Mouse (Mus musculus) liver, adult 2 months (tissue): ENCODE measurements around the gene Grip2. TPM values are rescaled to one million over a fixed set of nuclear protein-coding genes. Genes with fewer than 3 reads are reported as not detected.
A peak's percentile ranks its signal among the peaks of the same experiment; 100 is the strongest.

Experiments
- DNase-seq: peaks from one replicate; pipeline ENCODE4 v3.0.0-alpha.2; 2011; ENCODE audit warnings: low read depth, low spot score; ENCODE audit errors: extremely low read depth
- H3K27ac ChIP-seq: fragments of 200-500 bp; replicated peaks from 2 replicates; pipeline ENCODE4 v1.5.1; 2012; ENCODE audit warnings: low read depth, mild to moderate bottlenecking, control low read depth, inconsistent platforms, low read length; ENCODE audit not compliant: insufficient read depth
- H3K27me3 ChIP-seq: fragments of 200-500 bp; 2 replicates; pipeline ENCODE4 v1.6.1; 2012; ENCODE audit warnings: mild to moderate bottlenecking, moderate library complexity, low read length, inconsistent platforms; ENCODE audit not compliant: control insufficient read depth, insufficient read depth
- H3K36me3 ChIP-seq: fragments of 200-500 bp; 2 replicates; pipeline ENCODE4 v1.6.1; 2012; ENCODE audit warnings: low read length, inconsistent platforms; ENCODE audit not compliant: control insufficient read depth, insufficient read depth
- H3K4me1 ChIP-seq: fragments of 200-500 bp; 2 replicates; pipeline ENCODE4 v1.6.1; 2011; ENCODE audit warnings: low read length; ENCODE audit not compliant: control insufficient read depth, insufficient read depth
- H3K4me3 ChIP-seq: fragments of 200-500 bp; 2 replicates; pipeline ENCODE4 v1.5.1; 2011; ENCODE audit warnings: low read depth, mild to moderate bottlenecking, control low read depth, low read length, moderate library complexity; ENCODE audit not compliant: insufficient read depth
- H3K79me2 ChIP-seq: fragments of 200-500 bp; 2 replicates; pipeline ENCODE4 v1.6.1; 2012; ENCODE audit warnings: inconsistent platforms, mild to moderate bottlenecking, low read length, moderate library complexity; ENCODE audit not compliant: control insufficient read depth, insufficient read depth
- H3K9ac ChIP-seq: fragments of 200-500 bp; 2 replicates; pipeline ENCODE4 v1.6.1; 2012; ENCODE audit warnings: low read depth, mild to moderate bottlenecking, control low read depth, inconsistent platforms, low read length
- CTCF ChIP-seq: fragments of 200-500 bp; IDR thresholded peaks from 2 replicates; pipeline ENCODE4 v1.5.1; 2011; ENCODE audit warnings: low read depth, low read length, control low read depth
- POLR2A ChIP-seq: fragments of 200-500 bp; IDR thresholded peaks from 2 replicates; pipeline ENCODE4 v1.6.1; 2011; ENCODE audit warnings: low read length, control low read depth; ENCODE audit not compliant: insufficient read depth; ENCODE audit errors: extremely low read depth
- WGBS: fragments of 180-500 bp; shearing (Covaris S2); methylation state at CpG from one replicate; pipeline ENCODE4 v1.1.7; 2018; 5-methylcytosine and 5-hydroxymethylcytosine counted together
- polyA plus RNA-seq: library from polyadenylated mRNA; depleted of rRNA; stranded (reverse); fragments of >200 nt; gene quantifications from 2 replicates; pipeline ENCODE4 v1.2.3, GENCODE M21; 2012
- total RNA-seq: library from RNA; depleted of rRNA; stranded (reverse); fragments of >200 nt; gene quantifications from 2 replicates; pipeline ENCODE4 v1.2.3, GENCODE M21; 2014

Gene Grip2
- total and polyA plus RNA-seq, 2 experiments, result 0.11 TPM; not detected in 1

DNA sequence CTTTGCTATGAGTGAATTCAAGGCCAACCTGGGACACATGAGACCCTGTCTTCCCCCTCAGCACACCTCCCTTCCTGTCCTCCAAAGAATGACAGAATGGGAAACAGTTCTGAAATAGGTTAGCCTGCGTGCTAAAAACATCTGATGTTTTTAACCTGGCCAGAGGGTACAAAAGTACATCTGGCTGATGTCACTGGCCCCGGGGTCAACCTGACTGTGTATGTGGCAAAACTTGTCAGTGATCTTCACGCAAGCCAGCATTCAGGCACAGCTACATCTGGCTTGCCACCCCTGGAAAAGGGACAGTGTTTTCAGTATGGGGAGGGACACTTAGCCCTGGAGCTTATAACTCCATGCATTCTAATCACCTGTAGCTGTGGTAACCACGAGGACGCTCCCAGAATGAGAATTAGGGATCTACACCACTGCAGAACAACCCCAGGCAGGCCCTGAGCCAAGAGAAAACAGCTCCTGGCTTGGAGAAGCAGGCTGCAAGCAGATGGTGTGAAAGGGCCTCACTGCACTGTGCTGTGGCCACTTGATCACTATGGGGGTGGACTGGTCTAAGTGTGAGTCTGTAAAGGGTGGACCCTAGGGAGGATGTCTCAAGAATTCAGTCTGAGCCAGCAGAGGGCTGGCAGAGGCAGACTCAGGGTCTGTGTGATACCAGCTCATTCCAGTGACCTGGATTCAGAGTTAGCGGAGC, 107.9 kb downstream of the Grip2 start:
- peak overlapping the region; percentile 34 for H3K9ac ChIP-seq
- H3K27me3 ChIP-seq, result no peaks in the 10 kb centered on the region
- DNase-seq, result peak; percentile 94
- H3K27ac ChIP-seq, result peak overlapping the region; percentile 95
- peaks cover 43% of the 10 kb centered on the region for H3K4me1 ChIP-seq
- peaks cover 14% of the 10 kb centered on the region; the same call in 1 of the 2 replicates for H3K79me2 ChIP-seq
- H3K36me3 ChIP-seq, result peaks cover 14% of the 10 kb centered on the region; the same call in 1 of the 2 replicates
- TF ChIP-seq CTCF (no peak), POLR2A (no peak)
- WGBS, result 25% methylated on average over 6 of the region's 6 CpGs
- no peak overlapping the region for H3K4me3 ChIP-seq

DNA sequence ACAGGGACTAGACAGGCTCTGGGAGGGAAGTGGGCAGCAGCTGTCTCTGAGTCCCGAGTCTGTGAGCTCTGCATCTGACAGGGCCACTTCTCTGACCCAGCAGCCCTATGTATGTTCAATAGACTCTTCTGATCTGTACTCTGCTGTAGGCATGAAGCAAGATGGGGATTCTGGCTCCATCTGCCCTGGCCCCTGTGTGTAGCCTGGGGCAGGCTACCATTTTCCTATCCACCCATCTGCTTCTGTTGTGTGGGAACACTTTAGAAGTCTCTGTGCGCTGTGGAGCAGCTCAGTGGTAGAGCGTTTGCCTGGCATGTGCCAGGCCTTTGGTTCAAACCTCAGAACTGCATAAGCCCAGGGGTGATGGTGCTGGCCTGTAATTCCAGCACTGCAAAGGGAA, 108.4 kb downstream of the Grip2 start:
- TF ChIP-seq POLR2A (no peak), CTCF (no peak)
- peak overlapping the region; percentile 95 for H3K27ac ChIP-seq
- peaks cover 14% of the 10 kb centered on the region; the same call in 1 of the 2 replicates for H3K79me2 ChIP-seq
- DNase-seq, result no peak
- WGBS, result 16% methylated on average over 3 of the region's 3 CpGs
- H3K4me3 ChIP-seq, result no peak overlapping the region
- peak overlapping the region; percentile 34 for H3K9ac ChIP-seq
- no peaks in the 10 kb centered on the region for H3K27me3 ChIP-seq
- peaks cover 45% of the 10 kb centered on the region for H3K4me1 ChIP-seq
- peaks cover 11% of the 10 kb centered on the region; the same call in 1 of the 2 replicates for H3K36me3 ChIP-seq

DNA sequence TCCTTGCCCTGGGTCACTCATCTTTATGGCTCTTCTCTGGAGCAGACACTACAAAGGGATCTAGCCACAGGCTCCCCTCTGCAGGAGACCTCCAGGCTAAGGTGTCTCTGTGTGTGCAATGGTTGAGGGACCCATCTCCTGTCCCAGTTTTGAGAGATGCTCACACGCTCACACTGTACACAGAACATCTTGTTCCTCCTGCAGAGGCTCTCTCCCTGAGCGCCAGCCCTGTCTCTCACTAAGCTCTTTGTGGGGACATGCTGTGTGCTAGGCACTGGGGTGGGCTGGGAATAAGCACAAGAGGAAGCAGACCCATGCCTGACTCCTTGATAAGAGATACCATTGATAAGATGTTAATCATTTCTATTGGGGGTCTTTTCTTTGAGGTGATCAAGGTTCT, 109.0 kb downstream of the Grip2 start:
- WGBS, result 56% methylated on average over 2 of the region's 2 CpGs
- Histone ChIP-seq H3K79me2 (peaks cover 18% of the 10 kb centered on the region; the same call in 1 of the 2 replicates), H3K27me3 (no peaks in the 10 kb centered on the region), H3K4me3 (no peak overlapping the region), H3K27ac (peak overlapping the region; percentile 95), H3K9ac (peak overlapping the region; percentile 34), H3K4me1 (peaks cover 48% of the 10 kb centered on the region), H3K36me3 (peaks cover 6% of the 10 kb centered on the region; the same call in 1 of the 2 replicates)
- no peak for TF ChIP-seq POLR2A
- TF ChIP-seq CTCF, result no peak
- no peak for DNase-seq

DNA sequence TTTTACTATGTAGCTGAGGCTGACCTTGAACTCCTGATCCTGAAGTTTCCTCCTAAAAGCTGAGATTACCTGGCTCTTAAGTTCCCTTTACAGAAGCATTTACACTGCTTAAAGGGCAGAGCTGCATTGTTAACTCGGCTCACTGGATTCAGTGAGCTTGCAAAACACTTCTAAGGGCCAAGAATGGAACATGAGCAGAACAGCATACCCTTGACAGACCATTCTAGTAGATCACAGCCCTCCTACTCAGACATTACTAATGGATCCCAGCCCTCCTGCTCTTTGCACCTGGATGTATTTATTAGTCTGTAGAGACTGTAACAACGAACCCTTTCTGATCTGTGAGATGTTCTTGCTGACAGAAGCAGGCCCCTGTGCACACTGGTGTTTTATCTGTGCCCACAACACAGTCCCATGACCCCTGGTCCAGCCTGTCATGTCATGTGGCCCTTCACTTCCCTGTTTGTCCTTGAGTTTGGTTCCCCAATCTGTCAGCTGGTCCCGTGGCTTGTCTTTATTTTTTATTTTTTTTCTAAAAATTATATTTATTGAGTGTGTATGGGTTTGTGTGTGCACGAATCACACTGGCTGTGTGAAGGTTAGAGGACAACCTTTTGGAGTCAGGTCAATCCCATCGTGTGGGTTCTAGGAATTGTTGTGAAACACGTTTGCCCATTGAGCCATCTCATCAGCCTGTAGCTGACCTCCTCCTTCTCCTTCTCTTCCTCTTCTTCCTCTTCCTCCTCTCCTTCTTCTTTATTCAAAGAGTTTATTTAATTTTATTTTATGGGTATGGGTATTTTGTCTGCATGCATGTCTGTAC, 110.9 kb downstream of the Grip2 start:
- TF ChIP-seq CTCF, result no peak
- no peak for TF ChIP-seq POLR2A
- Histone ChIP-seq H3K4me3 (no peak overlapping the region), H3K27ac (peak overlapping the region; percentile 85), H3K9ac (0 out of 2 replicates have a peak overlapping the region, but pooled peaks have one; percentile 2), H3K36me3 (peaks cover 3% of the 10 kb centered on the region; the same call in 1 of the 2 replicates), H3K4me1 (peaks cover 66% of the 10 kb centered on the region), H3K27me3 (no peaks in the 10 kb centered on the region), H3K79me2 (peaks cover 20% of the 10 kb centered on the region; the same call in 1 of the 2 replicates)
- DNase-seq, result peak; percentile 91
- WGBS, result 12% methylated on average over 6 of the region's 6 CpGs

DNA sequence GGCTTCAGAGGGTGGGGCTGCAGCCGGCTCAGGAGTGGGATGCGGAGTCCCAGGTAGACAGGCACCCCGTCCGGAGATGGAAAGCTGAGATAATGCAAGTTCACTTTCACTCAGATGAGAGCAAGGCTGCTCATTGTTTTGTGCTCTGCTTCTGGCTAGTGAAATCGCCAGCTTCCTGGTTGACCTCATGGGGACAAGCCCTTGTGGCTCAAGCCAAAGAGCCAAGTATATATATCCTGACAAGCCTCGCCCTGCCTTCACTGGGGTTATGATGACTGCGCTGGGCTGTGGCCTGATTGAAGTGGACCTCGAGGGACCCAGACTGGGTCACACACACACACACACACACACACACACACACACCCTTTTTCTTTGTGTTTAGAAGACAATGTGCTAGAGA, 112.0 kb downstream of the Grip2 start:
- no peak for TF ChIP-seq CTCF
- H3K27me3 ChIP-seq, result no peaks in the 10 kb centered on the region
- H3K27ac ChIP-seq, result peak overlapping the region; percentile 54
- H3K4me1 ChIP-seq, result peaks cover 66% of the 10 kb centered on the region
- H3K36me3 ChIP-seq, result peaks cover 3% of the 10 kb centered on the region; the same call in 1 of the 2 replicates
- H3K9ac ChIP-seq, result no peak overlapping the region
- peaks cover 22% of the 10 kb centered on the region; the same call in 1 of the 2 replicates for H3K79me2 ChIP-seq
- no peak for DNase-seq
- 70% methylated on average over 8 of the region's 8 CpGs for WGBS
- H3K4me3 ChIP-seq, result no peak overlapping the region
